Mouse (Mus musculus) limb, embryonic 14.5 days (tissue): ENCODE measurements around the gene Zdhhc11. TPM values are rescaled to one million over a fixed set of nuclear protein-coding genes. Genes with fewer than 3 reads are reported as not detected.

ENCODE experiments used
- ATAC-seq: fragments of 200-750 bp; cut with Nextera tagmentation; 2 replicates; pipeline ENCODE4 v1.8.0; 2017; ENCODE audit warnings: low read depth, moderate number of reproducible peaks, moderate TSS enrichment; ENCODE audit not compliant: low FRiP score
- DNase-seq: peaks from one replicate; pipeline ENCODE4 v3.0.0-alpha.2; 2015; ENCODE audit warnings: low spot score
- H3K27ac ChIP-seq: fragments of 300-500 bp; sonication (generic); replicated peaks from 2 replicates; pipeline ENCODE4 v1.5.1; 2014; ENCODE audit warnings: low read depth, mild to moderate bottlenecking, low read length, moderate library complexity, mixed read lengths
- H3K27me3 ChIP-seq: fragments of 300-500 bp; sonication (generic); 2 replicates; pipeline ENCODE4 v1.6.1; 2014; ENCODE audit warnings: low read length, mixed read lengths; ENCODE audit not compliant: control insufficient read depth, insufficient read depth
- H3K36me3 ChIP-seq: fragments of 300-500 bp; sonication (generic); 2 replicates; pipeline ENCODE4 v1.6.1; 2014; ENCODE audit warnings: mild to moderate bottlenecking, low read length, moderate library complexity, mixed read lengths; ENCODE audit not compliant: control insufficient read depth, insufficient read depth
- H3K4me1 ChIP-seq: fragments of 300-500 bp; sonication (generic); 2 replicates; pipeline ENCODE4 v1.6.1; 2014; ENCODE audit warnings: antibody characterized with exemption, low read length, mixed read lengths; ENCODE audit not compliant: control insufficient read depth, insufficient read depth
- H3K4me2 ChIP-seq: fragments of 300-500 bp; sonication (generic); replicated peaks from 2 replicates; pipeline ENCODE4 v1.6.1; 2014; ENCODE audit warnings: low read depth, mild to moderate bottlenecking, low read length, moderate library complexity; ENCODE audit not compliant: severe bottlenecking
- H3K4me3 ChIP-seq: fragments of 300-500 bp; sonication (generic); replicated peaks from 2 replicates; pipeline ENCODE4 v1.5.1; 2014; ENCODE audit warnings: low read length
- H3K9ac ChIP-seq: fragments of 300-500 bp; sonication (generic); 2 replicates; pipeline ENCODE4 v1.6.1; 2014; ENCODE audit warnings: mild to moderate bottlenecking, low read depth, low read length, moderate library complexity; ENCODE audit not compliant: severe bottlenecking
- H3K9me3 ChIP-seq: fragments of 300-500 bp; sonication (generic); 2 replicates; pipeline ENCODE4 v1.6.1; 2016; ENCODE audit warnings: low read length; ENCODE audit not compliant: control insufficient read depth
- POLR2A ChIP-seq: fragments of 200-500 bp; IDR thresholded peaks from 2 replicates; pipeline ENCODE4 v1.8.0; 2012; ENCODE audit warnings: inconsistent platforms, mild to moderate bottlenecking, moderate library complexity, borderline replicate concordance; ENCODE audit not compliant: insufficient read depth, insufficient read length; ENCODE audit errors: extremely low read depth
- WGBS: fragments of 180-500 bp; shearing (Covaris S2); extraction: QIAGEN DNeasy Blood & Tissue Kit; methylation state at CpG from one replicate; pipeline ENCODE4 v1.1.7; 2014; 5-methylcytosine and 5-hydroxymethylcytosine counted together
- polyA plus RNA-seq, 2 experiments: library from polyadenylated mRNA; depleted of rRNA in 1 of 2; stranded (reverse) in 1 of 2; unstranded in 1 of 2; fragments of >200 nt; fragmentation: Nextera tagmentation in 1 of 2; extraction: Ambion mirVana in 1 of 2; gene quantifications; 2 replicates each; pipeline versions ENCODE4 v1.2.1 to v1.2.3; 2012 to 2014

The Zdhhc11 gene
- polyA plus RNA-seq, 2 experiments = not detected

DNA sequence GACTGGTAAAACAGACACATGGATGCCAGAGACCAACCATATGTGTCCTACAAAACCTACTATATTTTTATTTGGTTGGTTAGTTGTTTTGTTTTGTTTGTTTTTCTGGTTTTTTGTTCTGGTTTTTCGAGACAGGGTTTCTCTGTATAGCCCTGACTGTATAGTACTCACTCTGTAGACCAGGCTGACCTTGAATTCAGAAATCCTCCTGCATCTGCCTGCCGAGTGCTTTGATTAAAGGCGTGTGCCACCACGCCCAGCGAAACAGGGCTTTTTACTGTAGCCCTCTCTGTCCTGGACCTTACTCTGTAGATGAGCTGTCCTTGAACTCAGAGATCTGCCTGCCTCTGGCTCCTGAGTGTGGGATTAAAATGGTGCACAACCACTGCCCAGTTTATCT is 24.6 kb upstream of the Zdhhc11 start:
- ATAC-seq = no peak
- Histone ChIP-seq H3K36me3 (peaks cover 45% of the 10 kb centered on the region), H3K4me1 (peaks cover 5% of the 10 kb centered on the region), H3K27ac (no peak overlapping the region), H3K9ac (no peak overlapping the region), H3K27me3 (no peaks in the 10 kb centered on the region), H3K9me3 (no peaks in the 10 kb centered on the region), H3K4me3 (no peak overlapping the region), H3K4me2 (no peak overlapping the region)
- no peak for TF ChIP-seq POLR2A
- DNase-seq = no peak
- WGBS = 96% methylated on average over 5 of the region's 5 CpGs

DNA sequence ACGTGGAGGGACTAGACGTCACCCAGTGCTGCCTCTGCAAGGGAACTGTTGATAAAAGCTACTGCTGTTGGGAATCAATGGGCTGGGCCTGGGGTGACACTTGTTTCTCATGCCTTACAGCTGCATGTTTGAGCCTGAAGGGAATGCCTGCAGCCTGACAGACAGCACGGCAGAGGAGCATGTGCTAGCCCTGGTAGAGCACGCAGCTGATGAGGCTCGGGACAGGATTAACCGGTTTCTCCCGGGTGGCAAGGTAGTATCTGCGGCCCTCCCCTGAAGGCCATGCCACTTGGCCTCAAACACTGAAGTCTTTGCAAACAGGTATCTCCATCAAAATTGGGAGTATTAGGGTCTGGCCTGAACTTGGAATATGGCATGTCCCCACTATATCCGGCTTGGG is 19.0 kb upstream of the Zdhhc11 start:
- Histone ChIP-seq H3K4me2 (no peak overlapping the region), H3K27ac (no peak overlapping the region), H3K4me3 (no peak overlapping the region), H3K4me1 (no peaks in the 10 kb centered on the region), H3K9me3 (no peaks in the 10 kb centered on the region), H3K36me3 (peaks cover 96% of the 10 kb centered on the region), H3K9ac (no peak overlapping the region), H3K27me3 (no peaks in the 10 kb centered on the region)
- TF ChIP-seq POLR2A = no peak
- 83% methylated on average over 9 of the region's 9 CpGs for WGBS
- ATAC-seq = no peak
- no peak for DNase-seq

DNA sequence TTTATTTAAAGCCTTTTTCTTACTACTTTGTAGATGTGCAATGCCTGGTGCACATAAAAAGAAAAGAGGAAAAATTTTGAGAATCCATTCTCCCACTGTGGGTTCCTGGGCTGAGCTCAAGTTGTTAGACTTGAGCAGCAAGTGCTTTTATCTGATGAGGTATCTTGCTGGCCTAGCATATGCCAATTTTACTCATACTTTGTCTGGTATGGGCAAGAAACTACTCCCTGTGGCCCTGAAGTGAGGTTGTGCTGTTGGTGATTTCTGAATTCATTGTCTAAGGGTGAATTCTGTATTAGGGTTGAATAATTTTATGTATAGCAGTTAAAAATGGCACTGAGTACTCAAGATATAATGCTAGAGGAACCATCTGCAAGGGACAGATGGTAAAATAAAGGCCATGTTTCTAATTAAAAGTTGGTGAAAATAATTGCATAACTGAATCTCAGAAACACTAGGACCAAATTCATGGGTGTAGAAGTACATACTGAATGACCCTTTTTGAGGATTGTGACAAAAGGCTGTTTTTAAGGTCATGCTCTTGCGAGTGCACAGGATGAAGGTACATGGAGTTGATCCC is 10.0 kb upstream of the Zdhhc11 start:
- H3K4me3 ChIP-seq = no peak overlapping the region
- H3K36me3 ChIP-seq = peaks cover 93% of the 10 kb centered on the region
- ATAC-seq (no peak), DNase-seq (no peak)
- no peak overlapping the region for H3K4me2 ChIP-seq
- no peaks in the 10 kb centered on the region for H3K9me3 ChIP-seq
- no peak for TF ChIP-seq POLR2A
- WGBS = 93% methylated on average over 1 of the region's 1 CpGs
- H3K27me3 ChIP-seq = no peaks in the 10 kb centered on the region
- H3K27ac ChIP-seq = no peak overlapping the region
- H3K4me1 ChIP-seq = no peaks in the 10 kb centered on the region
- no peak overlapping the region for H3K9ac ChIP-seq

DNA sequence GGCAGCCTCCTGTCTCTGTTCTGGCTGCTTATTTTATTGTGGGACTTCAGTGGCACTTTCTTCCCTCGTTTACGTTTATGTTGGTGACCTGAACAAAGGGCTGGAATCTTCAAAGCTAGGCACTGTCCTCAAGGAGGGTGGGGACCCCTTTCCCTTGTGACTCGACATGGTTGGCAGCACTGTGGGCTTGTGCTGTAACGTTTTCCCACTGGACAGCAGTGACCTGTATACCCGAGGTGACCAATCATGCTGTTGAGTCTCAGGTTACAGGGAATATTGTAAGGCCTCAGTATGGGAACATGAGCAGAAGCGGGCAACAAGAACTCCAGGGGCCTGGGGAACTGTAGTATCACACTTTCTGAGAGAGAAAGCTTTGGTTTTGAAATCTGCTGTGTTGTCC is 9.0 kb upstream of the Zdhhc11 start:
- H3K4me1 ChIP-seq = no peaks in the 10 kb centered on the region
- no peak overlapping the region for H3K27ac ChIP-seq
- peaks cover 94% of the 10 kb centered on the region for H3K36me3 ChIP-seq
- TF ChIP-seq POLR2A = no peak
- DNase-seq (no peak), ATAC-seq (no peak)
- H3K27me3 ChIP-seq = no peaks in the 10 kb centered on the region
- H3K4me2 ChIP-seq = no peak overlapping the region
- 43% methylated on average over 6 of the region's 6 CpGs for WGBS
- no peaks in the 10 kb centered on the region for H3K9me3 ChIP-seq
- H3K9ac ChIP-seq = no peak overlapping the region
- no peak overlapping the region for H3K4me3 ChIP-seq

DNA sequence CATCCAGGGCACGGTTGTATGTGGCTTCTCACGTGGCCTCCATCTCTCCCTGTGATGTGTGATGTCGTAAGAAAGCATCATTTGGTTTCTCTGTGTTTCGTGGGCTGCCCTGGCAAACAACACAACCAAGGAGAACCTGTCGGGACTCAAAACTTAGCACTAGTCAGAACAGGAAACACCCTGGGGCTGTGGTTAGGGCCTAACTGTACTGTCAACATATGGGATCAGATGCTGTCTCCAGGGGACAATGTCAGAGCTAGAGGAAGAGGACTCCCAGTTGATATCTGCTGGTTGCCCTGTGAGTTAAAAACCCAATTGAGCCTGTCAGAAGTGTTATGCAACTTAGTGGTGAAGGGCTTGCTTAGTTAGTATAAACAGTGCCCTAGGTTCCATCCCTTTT is 8.1 kb upstream of the Zdhhc11 start:
- H3K4me2 ChIP-seq = no peak overlapping the region
- H3K9ac ChIP-seq = no peak overlapping the region
- no peak for TF ChIP-seq POLR2A
- WGBS = 86% methylated on average over 5 of the region's 5 CpGs
- no peaks in the 10 kb centered on the region for H3K4me1 ChIP-seq
- ATAC-seq (no peak), DNase-seq (no peak)
- no peak overlapping the region for H3K27ac ChIP-seq
- peaks cover 94% of the 10 kb centered on the region for H3K36me3 ChIP-seq
- no peaks in the 10 kb centered on the region for H3K27me3 ChIP-seq
- no peaks in the 10 kb centered on the region for H3K9me3 ChIP-seq
- no peak overlapping the region for H3K4me3 ChIP-seq
